Mouse (Mus musculus) MEL-GATA-1-ER (cell line): ENCODE measurements around the gene D5Ertd579e.

Experiments used
- DNase-seq: peaks from one replicate; pipeline ENCODE4 v3.0.0-alpha.2; 2012; ENCODE audit warnings: low read depth; ENCODE audit errors: extremely low read depth

The D5Ertd579e gene

GRCm38 (mm10) chr5:36571371-36571770, 124.5 kb downstream of the D5Ertd579e start:
- DNase-seq: no peak

- DNase-seq: no peak
Measured at GRCm38 (mm10) chr5:36570546-36571245, 125.1 kb downstream of the D5Ertd579e start.

- DNase-seq: no peak
Measured at GRCm38 (mm10) chr5:36570098-36570497, 125.7 kb downstream of the D5Ertd579e start.

- no peak for DNase-seq
Measured at GRCm38 (mm10) chr5:36568118-36568517, 127.7 kb downstream of the D5Ertd579e start.

- DNase-seq: no peak
Measured at GRCm38 (mm10) chr5:36567627-36568026, 128.2 kb downstream of the D5Ertd579e start.

- peak; percentile 77 for DNase-seq
Measured at GRCm38 (mm10) chr5:36564530-36564929, 131.3 kb downstream of the D5Ertd579e start.

- no peak for DNase-seq
Measured at GRCm38 (mm10) chr5:36563741-36564140, 132.1 kb downstream of the D5Ertd579e start.

GRCm38 (mm10) chr5:36562791-36563445, 132.9 kb downstream of the D5Ertd579e start:
- peak; percentile 98 for DNase-seq

GRCm38 (mm10) chr5:36561509-36561908, 134.3 kb downstream of the D5Ertd579e start:
- DNase-seq: no peak

GRCm38 (mm10) chr5:36560490-36560889, 135.3 kb downstream of the D5Ertd579e start:
- DNase-seq: no peak

- DNase-seq: no peak
Measured at GRCm38 (mm10) chr5:36559510-36560235, 136.2 kb downstream of the D5Ertd579e start.

GRCm38 (mm10) chr5:36559106-36559505, 136.7 kb downstream of the D5Ertd579e start:
- no peak for DNase-seq

- no peak for DNase-seq
Measured at GRCm38 (mm10) chr5:36558526-36558925, 137.3 kb downstream of the D5Ertd579e start.

GRCm38 (mm10) chr5:36557584-36558308, 138.1 kb downstream of the D5Ertd579e start:
- no peak for DNase-seq

- no peak for DNase-seq
Measured at GRCm38 (mm10) chr5:36556906-36557305, 138.9 kb downstream of the D5Ertd579e start.

GRCm38 (mm10) chr5:36556289-36556688, 139.5 kb downstream of the D5Ertd579e start:
- DNase-seq: no peak

GRCm38 (mm10) chr5:36554496-36554895, 141.3 kb downstream of the D5Ertd579e start:
- no peak for DNase-seq

- DNase-seq: no peak
Measured at GRCm38 (mm10) chr5:36553886-36554285, 141.9 kb downstream of the D5Ertd579e start.

- DNase-seq: no peak
Measured at GRCm38 (mm10) chr5:36553056-36553606, 142.7 kb downstream of the D5Ertd579e start.

- no peak for DNase-seq
Measured at GRCm38 (mm10) chr5:36552391-36552790, 143.4 kb downstream of the D5Ertd579e start.
